Mouse (Mus musculus) CH12.LX (cell line): ENCODE data around the gene Cobll1. TPM values are rescaled to one million over a fixed set of nuclear protein-coding genes. Genes with fewer than 3 reads are reported as not detected.

ENCODE experiments used
- DNase-seq: peaks from one replicate; pipeline ENCODE4 v3.0.0-alpha.2; 2013; ENCODE audit errors: extremely low read depth
- H3K27ac ChIP-seq: 2 replicates; pipeline ENCODE4 v1.5.1; 2012; ENCODE audit warnings: low read depth, mild to moderate bottlenecking, control low read depth, moderate library complexity; ENCODE audit not compliant: insufficient read depth
- H3K27me3 ChIP-seq: replicated peaks from 2 replicates; pipeline ENCODE3; 2012; ENCODE audit warnings: inconsistent platforms
- H3K36me3 ChIP-seq, 2 experiments: replicated peaks in 1 of 2; 2 replicates each; pipeline versions ENCODE3 to v1.6.1; 2012; ENCODE audit warnings: inconsistent platforms in 1 of 2, low read length in 1 of 2, mild to moderate bottlenecking in 1 of 2, mixed read lengths in 1 of 2, moderate library complexity in 1 of 2; ENCODE audit not compliant: control insufficient read depth in 1 of 2, insufficient read depth in 1 of 2
- H3K4me1 ChIP-seq, 2 experiments: 2 replicates each; pipeline ENCODE4 v1.6.1; 2012; ENCODE audit warnings: inconsistent platforms in 1 of 2, moderate library complexity in 1 of 2; ENCODE audit not compliant: insufficient read depth in 2 of 2, control insufficient read depth in 1 of 2
- H3K4me2 ChIP-seq: 2 replicates; pipeline ENCODE4 v1.6.1; 2012; ENCODE audit warnings: low read depth, mild to moderate bottlenecking, control low read depth; ENCODE audit not compliant: poor library complexity, insufficient read depth, severe bottlenecking
- H3K4me3 ChIP-seq, 3 experiments: fragments of 150-350 bp in 1 of 3; sonication (generic) in 1 of 3; replicated peaks in 1 of 3; 2 replicates each; pipeline versions ENCODE3 to v1.5.1; 2011 to 2012; ENCODE audit warnings: low read depth in 2 of 3, low read length in 2 of 3, mild to moderate bottlenecking in 2 of 3, moderate library complexity in 2 of 3, control low read depth in 1 of 3, improper control_type of control experiment in 1 of 3, inconsistent platforms in 1 of 3, mixed read lengths in 1 of 3; ENCODE audit not compliant: poor library complexity in 1 of 3
- H3K79me2 ChIP-seq: replicated peaks from 2 replicates; pipeline ENCODE4 v1.6.1; 2012; ENCODE audit warnings: mild to moderate bottlenecking, moderate library complexity; ENCODE audit not compliant: control insufficient read depth, poor library complexity, insufficient read depth, severe bottlenecking; ENCODE audit errors: extremely low read depth
- H3K9ac ChIP-seq: 2 replicates; pipeline ENCODE4 v1.6.1; 2012; ENCODE audit warnings: low read depth, mild to moderate bottlenecking, control low read depth, moderate library complexity; ENCODE audit not compliant: insufficient read depth
- H3K9me3 ChIP-seq: replicated peaks from 2 replicates; pipeline ENCODE3; 2012; ENCODE audit warnings: low read length, inconsistent platforms, mixed read lengths
- BHLHE40 ChIP-seq: IDR thresholded peaks from 2 replicates; pipeline ENCODE4 v1.6.1; 2011; ENCODE audit warnings: mild to moderate bottlenecking, low read depth, low read length, improper control_type of control experiment
- CHD1 ChIP-seq: IDR thresholded peaks from 2 replicates; pipeline ENCODE4 v1.6.1; 2012; ENCODE audit warnings: low read depth, low read length, improper control_type of control experiment, inconsistent platforms
- CHD2 ChIP-seq: IDR thresholded peaks from 2 replicates; pipeline ENCODE4 v1.6.1; 2011; ENCODE audit warnings: low read length, improper control_type of control experiment
- E2F4 ChIP-seq: IDR thresholded peaks from 2 replicates; pipeline ENCODE4 v1.6.1; 2011; ENCODE audit warnings: low read depth, low read length, improper control_type of control experiment; ENCODE audit not compliant: insufficient replicate concordance
- ELF1 ChIP-seq: IDR thresholded peaks from 2 replicates; pipeline ENCODE4 v1.6.1; 2014; ENCODE audit warnings: low read depth, mild to moderate bottlenecking, inconsistent platforms, low read length, improper control_type of control experiment
- ETS1 ChIP-seq: conservative IDR thresholded peaks from 2 replicates; pipeline ENCODE4 v1.6.1; 2012; ENCODE audit warnings: low read depth, mild to moderate bottlenecking, inconsistent platforms, low read length, improper control_type of control experiment, moderate library complexity
- GABPA ChIP-seq: IDR thresholded peaks from 2 replicates; pipeline ENCODE4 v1.6.1; 2012; ENCODE audit warnings: low read depth, low read length, improper control_type of control experiment, inconsistent platforms; ENCODE audit not compliant: insufficient replicate concordance
- HCFC1 ChIP-seq: IDR thresholded peaks from 2 replicates; pipeline ENCODE4 v1.6.1; 2012; ENCODE audit warnings: low read depth, mild to moderate bottlenecking, inconsistent platforms, low read length, improper control_type of control experiment
- IRF4 ChIP-seq: IDR thresholded peaks from 2 replicates; pipeline ENCODE4 v1.6.1; 2014; ENCODE audit warnings: low read depth, mild to moderate bottlenecking, inconsistent platforms, low read length, improper control_type of control experiment
- JUND ChIP-seq: conservative IDR thresholded peaks from 2 replicates; pipeline ENCODE4 v1.6.1; 2011; ENCODE audit warnings: low read depth, low read length, improper control_type of control experiment
- KAT2A ChIP-seq: IDR thresholded peaks from 2 replicates; pipeline ENCODE4 v1.6.1; 2012; ENCODE audit warnings: low read length, improper control_type of control experiment, inconsistent platforms; ENCODE audit not compliant: insufficient replicate concordance
- MAFK ChIP-seq: IDR thresholded peaks from 2 replicates; pipeline ENCODE4 v1.6.1; 2011; ENCODE audit warnings: low read length, improper control_type of control experiment; ENCODE audit not compliant: insufficient replicate concordance
- MAX ChIP-seq: IDR thresholded peaks from 2 replicates; pipeline ENCODE4 v1.6.1; 2011; ENCODE audit warnings: low read length, improper control_type of control experiment
- MAZ ChIP-seq: IDR thresholded peaks from 2 replicates; pipeline ENCODE4 v1.6.1; 2012; ENCODE audit warnings: low read depth, mild to moderate bottlenecking, inconsistent platforms, low read length, improper control_type of control experiment, moderate library complexity
- MYC ChIP-seq: IDR thresholded peaks from 2 replicates; pipeline ENCODE4 v1.6.1; 2011; ENCODE audit warnings: low read depth, mild to moderate bottlenecking, improper control_type of control experiment, low read length
- PAX5 ChIP-seq: IDR thresholded peaks from 2 replicates; pipeline ENCODE4 v1.6.1; 2012; ENCODE audit warnings: low read length, inconsistent platforms, mixed read lengths
- POLR2A ChIP-seq: IDR thresholded peaks from 2 replicates; pipeline ENCODE4 v1.6.1; 2011; ENCODE audit warnings: low read depth, mild to moderate bottlenecking, improper control_type of control experiment, low read length
- POLR2AphosphoS2 ChIP-seq: IDR thresholded peaks from 2 replicates; pipeline ENCODE4 v1.6.1; 2011; ENCODE audit warnings: low read depth, low read length, improper control_type of control experiment
- RAD21 ChIP-seq: IDR thresholded peaks from 2 replicates; pipeline ENCODE4 v1.6.1; 2011; ENCODE audit warnings: low read depth, mild to moderate bottlenecking, low read length, improper control_type of control experiment, moderate library complexity
- RCOR1 ChIP-seq: conservative IDR thresholded peaks from 2 replicates; pipeline ENCODE4 v1.6.1; 2012; ENCODE audit warnings: low read depth, mild to moderate bottlenecking, inconsistent platforms, low read length, improper control_type of control experiment
- SIN3A ChIP-seq: IDR thresholded peaks from 2 replicates; pipeline ENCODE4 v1.6.1; 2012; ENCODE audit warnings: low read length, improper control_type of control experiment, inconsistent platforms
- TBP ChIP-seq: conservative IDR thresholded peaks from 2 replicates; pipeline ENCODE4 v1.6.1; 2011; ENCODE audit warnings: low read depth, low read length, improper control_type of control experiment
- USF2 ChIP-seq: conservative IDR thresholded peaks from 2 replicates; pipeline ENCODE4 v1.6.1; 2011; ENCODE audit warnings: low read depth, low read length, improper control_type of control experiment
- ZMIZ1 ChIP-seq: IDR thresholded peaks from 2 replicates; pipeline ENCODE4 v1.6.1; 2012; ENCODE audit warnings: low read depth, mild to moderate bottlenecking, inconsistent platforms, low read length, improper control_type of control experiment
- ZNF384 ChIP-seq: IDR thresholded peaks from 2 replicates; pipeline ENCODE4 v1.6.1; 2012; ENCODE audit warnings: low read depth, low read length, improper control_type of control experiment, inconsistent platforms
- dilution Hi-C: fragments of 300-500 bp; cut with MboI; formaldehyde crosslinking; loops from 2 replicates; pipeline ENCODE4 v1.14.3; 2020; ENCODE audit warnings: low sequenced_read_pairs; ENCODE audit not compliant: extremely low pct_unique_long_range_greater_than_20kb, extremely low pct_ligation_motif_present
- in situ Hi-C: fragments of 300-500 bp; cut with MboI; formaldehyde crosslinking; loops from 3 replicates; pipeline ENCODE4 v1.14.3; 2019; ENCODE audit warnings: low sequenced_read_pairs, low pct_ligation_motif_present, low pct_unique_long_range_greater_than_20kb, mixed read lengths
- polyA plus RNA-seq: library from polyadenylated mRNA; unstranded; fragments of >175 nt; gene quantifications from 2 replicates; pipeline ENCODE4 v1.2.1, GENCODE M21; 2012; ENCODE audit warnings: low read depth; ENCODE audit not compliant: insufficient read length
- total RNA-seq, 2 experiments: library from RNA; depleted of rRNA; stranded (reverse); fragments of 300-350 nt in 1 of 2; fragments of >200 nt in 1 of 2; gene quantifications; 2 replicates each; pipeline ENCODE4 v1.2.3; 2012 to 2014

The Cobll1 gene
- total and polyA plus RNA-seq, 3 experiments, result 0.67 to 1.9 (median 1.5) TPM

DNA sequence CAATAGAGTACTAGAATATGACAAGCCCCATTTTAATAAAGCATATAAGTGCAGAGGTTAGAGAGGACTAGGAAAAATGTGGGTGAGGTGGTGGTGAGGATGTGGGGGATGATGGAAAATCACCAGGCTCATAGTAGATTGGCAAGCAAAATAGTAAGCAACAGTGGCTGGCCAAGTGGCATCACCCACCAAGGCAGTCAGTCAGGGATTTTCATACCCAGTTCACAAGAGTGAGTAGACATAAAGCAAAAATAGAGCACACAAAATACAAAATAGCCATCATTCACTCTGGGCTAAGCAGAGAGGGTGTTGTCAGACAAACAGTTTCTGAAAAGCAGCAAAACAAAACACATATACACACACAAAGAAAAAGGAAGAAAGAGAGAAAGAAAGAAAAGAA lies 51.6 kb downstream of the Cobll1 start:
- no peak overlapping the region for H3K4me3 ChIP-seq
- peak overlapping the region; percentile 29; the same call in 1 of the 2 replicates for H3K4me2 ChIP-seq
- no peak overlapping the region for H3K9ac ChIP-seq
- H3K27me3 ChIP-seq, result no peaks in the 10 kb centered on the region
- H3K4me1 ChIP-seq, result peaks cover 8 to 39% of the 10 kb centered on the region in 2 experiments
- TF ChIP-seq ELF1 (no peak), CHD1 (no peak), MYC (no peak), CHD2 (no peak), SIN3A (no peak), RCOR1 (no peak), RAD21 (no peak), KAT2A (no peak), USF2 (no peak), E2F4 (no peak), ZNF384 (no peak), JUND (no peak), GABPA (no peak), PAX5 (no peak)
- H3K79me2 ChIP-seq, result no peaks in the 10 kb centered on the region
- dilution Hi-C loops (no loop called here), in situ Hi-C loops (no loop called here)
- H3K36me3 ChIP-seq, result no peaks in the 10 kb centered on the region
- no peak for DNase-seq
- H3K9me3 ChIP-seq, result no peaks in the 10 kb centered on the region
- no peak overlapping the region for H3K27ac ChIP-seq

DNA sequence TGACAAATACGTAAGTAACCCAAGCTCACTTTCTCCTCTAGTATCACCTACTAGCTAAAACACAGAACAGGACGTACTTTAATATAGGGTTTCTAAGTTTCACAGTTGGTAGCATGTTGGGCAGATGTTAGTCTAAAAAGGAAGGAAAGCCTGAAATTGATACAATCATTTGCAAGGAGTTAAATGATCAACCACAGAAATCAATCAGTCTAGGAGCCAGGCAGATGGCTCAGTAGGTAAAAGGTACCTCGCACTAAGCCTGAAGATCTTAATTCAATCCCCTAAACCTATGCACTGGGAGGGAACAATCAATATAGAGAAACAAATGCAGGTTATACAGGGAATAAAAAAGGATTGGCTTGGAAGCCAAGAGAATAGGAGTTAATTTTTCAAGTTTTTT lies 52.0 kb downstream of the Cobll1 start:
- Histone ChIP-seq H3K36me3 (no peaks in the 10 kb centered on the region), H3K27ac (no peak overlapping the region), H3K9ac (no peak overlapping the region), H3K9me3 (no peaks in the 10 kb centered on the region)
- dilution Hi-C loops (no loop called here), in situ Hi-C loops (no loop called here)
- no peak for DNase-seq
- TF ChIP-seq POLR2AphosphoS2 (no peak), MAX (no peak), CHD1 (no peak), USF2 (no peak), RCOR1 (no peak), POLR2A (no peak), ETS1 (no peak), MAFK (no peak), ELF1 (no peak), E2F4 (no peak), ZMIZ1 (no peak), BHLHE40 (no peak), IRF4 (no peak), TBP (no peak), MAZ (no peak), JUND (no peak), SIN3A (no peak), HCFC1 (no peak)
- TF ChIP-seq, all 38 proteins: peak for 0
- Histone ChIP-seq H3K4me2 (no peak overlapping the region), H3K4me1 (peaks cover 10 to 44% of the 10 kb centered on the region in 2 experiments), H3K27me3 (no peaks in the 10 kb centered on the region), H3K79me2 (no peaks in the 10 kb centered on the region), H3K4me3 (no peak overlapping the region)
